Mouse (Mus musculus): ENCODE measurements at regions not wholly inside any gene's neighbourhood (a gene's known extent, or its start where the extent isn't known, plus 50 kb on each side); places are given as distances from the start of the nearest gene placed in this dataset.

GRCm38 (mm10) chr8:90496658-90497163 is 148.6 kb upstream of the Tox3 start:
- no peak overlapping the region for H3K4me3 ChIP-seq
- no peaks in the 10 kb centered on the region for H3K36me3 ChIP-seq (ENCODE audit: control insufficient read depth, insufficient read depth)
- TF ChIP-seq USF1 (IDR thresholded peaks at IDR 0.05; ENCODE audit: low read depth) (no peak), SRF (IDR thresholded peaks at IDR 0.05; ENCODE audit: control insufficient read depth, insufficient read length, low read depth) (no peak), POLR2AphosphoS2 (IDR thresholded peaks at IDR 0.05; ENCODE audit: insufficient read length, low read depth) (no peak), MYOD1 (IDR thresholded peaks at IDR 0.05; ENCODE audit: control insufficient read depth in 1 of 3, insufficient read length in 2 of 3, low read depth in 2 of 3) (no peak), CEBPB (IDR thresholded peaks at IDR 0.05; ENCODE audit: insufficient read depth, poor library complexity, severe bottlenecking) (no peak), TCF12 (IDR thresholded peaks at IDR 0.05; ENCODE audit: insufficient read depth, poor library complexity, severe bottlenecking) (no peak), TCF3 (IDR thresholded peaks at IDR 0.05; ENCODE audit: insufficient read length, low read depth) (no peak), MYOG (IDR thresholded peaks at IDR 0.05; ENCODE audit: control insufficient read depth in 1 of 3, insufficient read depth in 1 of 3, insufficient read length in 2 of 3, low read depth in 2 of 3) (no peak), MAX (IDR thresholded peaks at IDR 0.05; ENCODE audit: low read depth) (no peak), E2F4 (IDR thresholded peaks at IDR 0.05; ENCODE audit: insufficient read depth) (no peak), POLR2A (IDR thresholded peaks at IDR 0.05; ENCODE audit: insufficient read length, low read depth) (no peak), REST (IDR thresholded peaks at IDR 0.05; ENCODE audit: insufficient read depth, insufficient read length) (no peak)

GRCm38 (mm10) chr8:90495943-90496371 is 147.8 kb upstream of the Tox3 start:
- TF ChIP-seq USF1 (IDR thresholded peaks at IDR 0.05; ENCODE audit: low read depth) (no peak), E2F4 (IDR thresholded peaks at IDR 0.05; ENCODE audit: insufficient read depth) (no peak), MYOD1 (IDR thresholded peaks at IDR 0.05; ENCODE audit: control insufficient read depth in 1 of 3, insufficient read length in 2 of 3, low read depth in 2 of 3) (no peak), MYOG (IDR thresholded peaks at IDR 0.05; ENCODE audit: control insufficient read depth in 1 of 3, insufficient read depth in 1 of 3, insufficient read length in 2 of 3, low read depth in 2 of 3) (no peak), TCF3 (IDR thresholded peaks at IDR 0.05; ENCODE audit: insufficient read length, low read depth) (no peak), MAX (IDR thresholded peaks at IDR 0.05; ENCODE audit: low read depth) (no peak), CEBPB (IDR thresholded peaks at IDR 0.05; ENCODE audit: insufficient read depth, poor library complexity, severe bottlenecking) (no peak), POLR2AphosphoS2 (IDR thresholded peaks at IDR 0.05; ENCODE audit: insufficient read length, low read depth) (no peak), TCF12 (IDR thresholded peaks at IDR 0.05; ENCODE audit: insufficient read depth, poor library complexity, severe bottlenecking) (no peak), POLR2A (IDR thresholded peaks at IDR 0.05; ENCODE audit: insufficient read length, low read depth) (no peak), REST (IDR thresholded peaks at IDR 0.05; ENCODE audit: insufficient read depth, insufficient read length) (no peak), SRF (IDR thresholded peaks at IDR 0.05; ENCODE audit: control insufficient read depth, insufficient read length, low read depth) (no peak)
- Histone ChIP-seq H3K36me3 (ENCODE audit: control insufficient read depth, insufficient read depth) (no peaks in the 10 kb centered on the region), H3K79me2 (ENCODE audit: control insufficient read depth, insufficient read depth) (no peaks in the 10 kb centered on the region), H3ac (ENCODE audit: control insufficient read depth, insufficient read length) (no peak overlapping the region), H3K4me3 (no peak overlapping the region), H3K27me3 (ENCODE audit: control insufficient read depth, insufficient read depth, insufficient read length) (no peaks in the 10 kb centered on the region), H3K4me2 (ENCODE audit: low read depth) (no peak overlapping the region)

More at GRCm38 (mm10) chr8:90496658-90497163, 148.6 kb upstream of the Tox3 start:
- H3K79me2 ChIP-seq (ENCODE audit: control insufficient read depth, insufficient read depth) = no peaks in the 10 kb centered on the region
- no peak overlapping the region for H3ac ChIP-seq (ENCODE audit: control insufficient read depth, insufficient read length)
- H3K27me3 ChIP-seq (ENCODE audit: control insufficient read depth, insufficient read depth, insufficient read length) = no peaks in the 10 kb centered on the region
- no peak overlapping the region for H3K4me2 ChIP-seq (ENCODE audit: low read depth)

- Histone ChIP-seq H3K79me2 (ENCODE audit: control insufficient read depth, insufficient read depth) (no peaks in the 10 kb centered on the region), H3K4me3 (no peak overlapping the region), H3ac (ENCODE audit: control insufficient read depth, insufficient read length) (no peak overlapping the region), H3K36me3 (ENCODE audit: control insufficient read depth, insufficient read depth) (no peaks in the 10 kb centered on the region), H3K27me3 (ENCODE audit: control insufficient read depth, insufficient read depth, insufficient read length) (no peaks in the 10 kb centered on the region), H3K4me2 (ENCODE audit: low read depth) (no peak overlapping the region)
- TF ChIP-seq POLR2A (IDR thresholded peaks at IDR 0.05; ENCODE audit: insufficient read length, low read depth) (no peak), MAX (IDR thresholded peaks at IDR 0.05; ENCODE audit: low read depth) (no peak), MYOG (IDR thresholded peaks at IDR 0.05; ENCODE audit: control insufficient read depth in 1 of 3, insufficient read depth in 1 of 3, insufficient read length in 2 of 3, low read depth in 2 of 3) (no peak), MYOD1 (IDR thresholded peaks at IDR 0.05; ENCODE audit: control insufficient read depth in 1 of 3, insufficient read length in 2 of 3, low read depth in 2 of 3) (no peak), USF1 (IDR thresholded peaks at IDR 0.05; ENCODE audit: low read depth) (no peak)
Observed at GRCm38 (mm10) chr8:90492521-90493225, 144.5 kb upstream of the Tox3 start.

GRCm38 (mm10) chr8:90491691-90492090 is 143.5 kb upstream of the Tox3 start:
- no peaks in the 10 kb centered on the region for H3K27me3 ChIP-seq (ENCODE audit: control insufficient read depth, insufficient read depth, insufficient read length)
- H3K36me3 ChIP-seq (ENCODE audit: control insufficient read depth, insufficient read depth) = no peaks in the 10 kb centered on the region
- no peaks in the 10 kb centered on the region for H3K79me2 ChIP-seq (ENCODE audit: control insufficient read depth, insufficient read depth)
- H3K4me3 ChIP-seq = no peak overlapping the region
- TF ChIP-seq POLR2AphosphoS2 (IDR thresholded peaks at IDR 0.05; ENCODE audit: insufficient read length, low read depth) (no peak), E2F4 (IDR thresholded peaks at IDR 0.05; ENCODE audit: insufficient read depth) (no peak), MYOG (IDR thresholded peaks at IDR 0.05; ENCODE audit: control insufficient read depth in 1 of 3, insufficient read depth in 1 of 3, insufficient read length in 2 of 3, low read depth in 2 of 3) (no peak), SRF (IDR thresholded peaks at IDR 0.05; ENCODE audit: control insufficient read depth, insufficient read length, low read depth) (no peak), USF1 (IDR thresholded peaks at IDR 0.05; ENCODE audit: low read depth) (no peak), POLR2A (IDR thresholded peaks at IDR 0.05; ENCODE audit: insufficient read length, low read depth) (no peak)
- no peak overlapping the region for H3K4me2 ChIP-seq (ENCODE audit: low read depth)
- no peak overlapping the region for H3ac ChIP-seq (ENCODE audit: control insufficient read depth, insufficient read length)

Measured in myocyte (in vitro differentiated cells).